Mouse (Mus musculus) cerebellum, adult (tissue): Measurements from ENCODE around the gene 3110009E18Rik.

Experiments
- ATAC-seq: cut with Nextera tagmentation; 2 replicates; pipeline ENCODE4 v1.9.2; 2017; ENCODE audit warnings: mild to moderate bottlenecking, moderate library complexity, mixed read lengths; ENCODE audit not compliant: insufficient number of reproducible peaks, low FRiP score, low TSS enrichment

3110009E18Rik gene

DNA sequence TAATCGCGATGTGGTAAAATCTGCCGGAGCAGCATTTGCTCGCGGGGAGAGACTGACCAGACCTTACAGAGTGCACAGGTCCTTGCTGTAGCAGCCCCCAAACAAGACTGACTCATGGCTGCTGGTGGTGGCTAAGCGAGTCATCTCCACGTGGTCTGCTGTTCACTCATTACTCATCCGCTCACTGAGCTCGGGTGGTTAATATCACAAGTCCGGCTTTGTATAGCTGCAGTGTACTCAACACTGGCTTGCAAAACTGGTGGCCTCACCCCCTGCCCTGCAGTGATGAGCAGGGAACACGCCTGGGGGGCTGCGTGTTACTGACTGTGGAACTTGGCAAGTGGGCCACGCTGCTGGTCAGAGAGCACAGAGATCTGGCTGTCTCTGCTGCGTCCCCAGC, 115.4 kb downstream of the 3110009E18Rik start:
- no peak for ATAC-seq

DNA sequence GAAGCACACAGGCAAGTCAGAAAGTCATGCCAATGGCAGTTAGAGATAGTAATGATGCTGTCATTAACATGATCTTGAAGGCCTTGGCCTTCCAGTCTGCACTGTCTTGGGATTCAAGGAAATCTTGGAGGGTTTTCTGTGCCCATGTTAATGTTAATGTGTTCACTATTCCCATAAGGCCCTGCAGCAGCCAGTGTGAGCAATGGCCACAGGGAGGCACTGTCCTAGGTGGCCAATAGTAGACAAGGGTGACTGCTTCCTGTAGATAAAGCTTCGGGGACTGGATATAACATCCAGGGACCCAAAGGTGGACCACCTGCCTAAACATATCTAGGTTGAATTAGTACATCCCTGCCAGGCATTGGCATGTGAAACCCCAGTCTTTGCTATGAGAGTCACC, 116.1 kb downstream of the 3110009E18Rik start:
- ATAC-seq: no peak
